Mouse (Mus musculus): ENCODE results near the gene Fmn2. TPM values are rescaled to one million over a fixed set of nuclear protein-coding genes. Genes with fewer than 3 reads are reported as not detected.

Gene Fmn2
- polyA plus RNA-seq, 1 experiment from 2014 or later, result 0.74 TPM

- H3K27ac ChIP-seq (replicated peaks in 1 of 2; ENCODE audit: control insufficient read depth in 1 of 2, insufficient read depth in 1 of 2, low read depth in 2 of 2, low read length in 2 of 2), result no peak overlapping the region
- H3K4me2 ChIP-seq (ENCODE audit: low read length), result no peak overlapping the region
- no peak for ATAC-seq (ENCODE audit: insufficient number of reproducible peaks, insufficient read depth, low FRiP score, low read depth)
- no peak overlapping the region for H3K4me3 ChIP-seq (ENCODE audit: control insufficient read depth in 1 of 2, insufficient read depth in 1 of 2, low read depth in 1 of 2, low read length in 2 of 2)
- 67% methylated on average over 1 of the region's 1 CpGs for WGBS
- H3K9ac ChIP-seq (ENCODE audit: low read length), result no peak overlapping the region
- H3K36me3 ChIP-seq (ENCODE audit: control insufficient read depth, insufficient read depth, low read length), result no peaks in the 10 kb centered on the region
- H3K9me3 ChIP-seq (ENCODE audit: control insufficient read depth, low read length), result no peaks in the 10 kb centered on the region
- no peaks in the 10 kb centered on the region for H3K4me1 ChIP-seq (ENCODE audit: control insufficient read depth in 2 of 2, insufficient read depth in 2 of 2, low read length in 2 of 2)
- H3K27me3 ChIP-seq (ENCODE audit: control insufficient read depth, insufficient read depth, low read length), result no peaks in the 10 kb centered on the region
Measured at GRCm38 (mm10) chr1:174523512-174523828, 21.8 kb downstream of the Fmn2 start.

GRCm38 (mm10) chr1:174536742-174537453 lies 35.3 kb downstream of the Fmn2 start:
- WGBS, result 57% methylated on average over 11 of the region's 11 CpGs
- H3K9ac ChIP-seq (ENCODE audit: low read length), result no peak overlapping the region

GRCm38 (mm10) chr1:174537491-174537890 lies 35.9 kb downstream of the Fmn2 start:
- Histone ChIP-seq H3K36me3 (ENCODE audit: control insufficient read depth, insufficient read depth, low read length) (no peaks in the 10 kb centered on the region), H3K9me3 (ENCODE audit: control insufficient read depth, low read length) (no peaks in the 10 kb centered on the region), H3K4me2 (ENCODE audit: low read length) (no peak overlapping the region), H3K9ac (ENCODE audit: low read length) (no peak overlapping the region), H3K4me3 (ENCODE audit: control insufficient read depth in 1 of 2, insufficient read depth in 1 of 2, low read depth in 1 of 2, low read length in 2 of 2) (no peak overlapping the region), H3K27me3 (ENCODE audit: control insufficient read depth, insufficient read depth, low read length) (no peaks in the 10 kb centered on the region), H3K27ac (replicated peaks in 1 of 2; ENCODE audit: control insufficient read depth in 1 of 2, insufficient read depth in 1 of 2, low read depth in 2 of 2, low read length in 2 of 2) (no peak overlapping the region), H3K4me1 (ENCODE audit: control insufficient read depth in 2 of 2, insufficient read depth in 2 of 2, low read length in 2 of 2) (no peaks in the 10 kb centered on the region)
- 77% methylated on average over 3 of the region's 3 CpGs for WGBS
- no peak for ATAC-seq (ENCODE audit: insufficient number of reproducible peaks, insufficient read depth, low FRiP score, low read depth)

More at GRCm38 (mm10) chr1:174536742-174537453, 35.3 kb downstream of the Fmn2 start:
- Histone ChIP-seq H3K4me3 (ENCODE audit: control insufficient read depth in 1 of 2, insufficient read depth in 1 of 2, low read depth in 1 of 2, low read length in 2 of 2) (no peak overlapping the region), H3K36me3 (ENCODE audit: control insufficient read depth, insufficient read depth, low read length) (no peaks in the 10 kb centered on the region), H3K27me3 (ENCODE audit: control insufficient read depth, insufficient read depth, low read length) (no peaks in the 10 kb centered on the region), H3K27ac (replicated peaks in 1 of 2; ENCODE audit: control insufficient read depth in 1 of 2, insufficient read depth in 1 of 2, low read depth in 2 of 2, low read length in 2 of 2) (no peak overlapping the region), H3K4me1 (ENCODE audit: control insufficient read depth in 2 of 2, insufficient read depth in 2 of 2, low read length in 2 of 2) (no peaks in the 10 kb centered on the region), H3K4me2 (ENCODE audit: low read length) (no peak overlapping the region), H3K9me3 (ENCODE audit: control insufficient read depth, low read length) (no peaks in the 10 kb centered on the region)
- no peak for ATAC-seq (ENCODE audit: insufficient number of reproducible peaks, insufficient read depth, low FRiP score, low read depth)

DNA sequence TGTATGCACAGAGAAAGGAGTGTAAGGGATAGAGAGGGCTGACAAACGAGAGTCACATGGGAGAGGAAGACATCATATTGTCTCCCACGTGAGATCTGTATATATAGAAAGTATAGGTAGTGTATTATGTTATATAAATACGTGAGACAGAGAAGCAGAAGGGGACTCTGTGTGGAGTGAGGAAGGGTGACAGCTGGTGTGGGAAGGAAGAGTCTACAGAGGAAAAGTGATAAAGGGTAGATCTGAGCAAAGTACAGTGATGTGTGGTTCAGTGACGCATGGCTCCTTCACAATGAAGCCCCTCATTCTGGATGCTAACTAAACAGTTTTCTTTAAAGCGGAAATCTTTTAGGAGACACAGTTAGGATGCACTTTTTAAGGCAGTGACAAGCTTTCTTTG lies 46.7 kb downstream of the Fmn2 start:
- Histone ChIP-seq H3K27ac (replicated peaks in 1 of 2; ENCODE audit: control insufficient read depth in 1 of 2, insufficient read depth in 1 of 2, low read depth in 2 of 2, low read length in 2 of 2) (no peak overlapping the region), H3K27me3 (ENCODE audit: control insufficient read depth, insufficient read depth, low read length) (no peaks in the 10 kb centered on the region), H3K4me3 (ENCODE audit: control insufficient read depth in 1 of 2, insufficient read depth in 1 of 2, low read depth in 1 of 2, low read length in 2 of 2) (no peak overlapping the region), H3K9me3 (ENCODE audit: control insufficient read depth, low read length) (no peaks in the 10 kb centered on the region), H3K4me1 (ENCODE audit: control insufficient read depth in 2 of 2, insufficient read depth in 2 of 2, low read length in 2 of 2) (no peaks in the 10 kb centered on the region), H3K9ac (ENCODE audit: low read length) (no peak overlapping the region), H3K36me3 (ENCODE audit: control insufficient read depth, insufficient read depth, low read length) (no peaks in the 10 kb centered on the region), H3K4me2 (ENCODE audit: low read length) (no peak overlapping the region)
- WGBS, result 77% methylated on average over 5 of the region's 5 CpGs
- no peak for ATAC-seq (ENCODE audit: insufficient number of reproducible peaks, insufficient read depth, low FRiP score, low read depth)

- ATAC-seq (ENCODE audit: insufficient number of reproducible peaks, insufficient read depth, low FRiP score, low read depth), result no peak
- WGBS, result 31% methylated on average over 2 of the region's 2 CpGs
- 0 out of 4 replicates have a peak, but pooled peaks cover 0 to 2% of the 10 kb centered on the region in 2 experiments for H3K4me1 ChIP-seq (ENCODE audit: control insufficient read depth in 2 of 2, insufficient read depth in 2 of 2, low read length in 2 of 2)
- H3K9me3 ChIP-seq (ENCODE audit: control insufficient read depth, low read length), result no peaks in the 10 kb centered on the region
- H3K27me3 ChIP-seq (ENCODE audit: control insufficient read depth, insufficient read depth, low read length), result no peaks in the 10 kb centered on the region
- H3K4me3 ChIP-seq (ENCODE audit: control insufficient read depth in 1 of 2, insufficient read depth in 1 of 2, low read depth in 1 of 2, low read length in 2 of 2), result no peak overlapping the region
- H3K4me2 ChIP-seq (ENCODE audit: low read length), result no peak overlapping the region
- no peaks in the 10 kb centered on the region for H3K36me3 ChIP-seq (ENCODE audit: control insufficient read depth, insufficient read depth, low read length)
- H3K27ac ChIP-seq (replicated peaks in 1 of 2; ENCODE audit: control insufficient read depth in 1 of 2, insufficient read depth in 1 of 2, low read depth in 2 of 2, low read length in 2 of 2), result no peak overlapping the region
- no peak overlapping the region for H3K9ac ChIP-seq (ENCODE audit: low read length)
Measured at GRCm38 (mm10) chr1:174553272-174554007, 51.8 kb downstream of the Fmn2 start.

DNA sequence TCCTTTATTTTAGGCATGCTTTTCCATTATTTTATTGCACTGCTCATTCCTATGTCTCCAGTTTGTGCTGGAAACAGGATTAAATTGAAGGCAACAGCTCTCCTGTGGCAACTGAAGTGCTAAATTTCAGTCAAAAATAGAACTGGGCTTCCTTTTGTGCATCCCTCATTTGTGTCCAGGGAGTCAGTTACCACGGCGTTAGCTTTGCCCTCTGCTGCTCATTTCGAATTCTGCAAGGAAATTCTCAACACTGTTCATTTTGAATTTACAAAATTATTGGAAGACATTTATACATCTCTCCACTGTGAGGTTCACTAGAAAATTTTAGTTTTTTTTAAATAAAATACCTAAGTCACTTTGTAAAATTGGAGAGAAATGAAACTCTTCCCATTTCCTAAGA lies 53.8 kb downstream of the Fmn2 start:
- 78% methylated on average over 3 of the region's 3 CpGs for WGBS
- Histone ChIP-seq H3K4me3 (ENCODE audit: control insufficient read depth in 1 of 2, insufficient read depth in 1 of 2, low read depth in 1 of 2, low read length in 2 of 2) (no peak overlapping the region), H3K36me3 (ENCODE audit: control insufficient read depth, insufficient read depth, low read length) (no peaks in the 10 kb centered on the region), H3K9me3 (ENCODE audit: control insufficient read depth, low read length) (no peaks in the 10 kb centered on the region), H3K4me2 (ENCODE audit: low read length) (no peak overlapping the region), H3K27me3 (ENCODE audit: control insufficient read depth, insufficient read depth, low read length) (no peaks in the 10 kb centered on the region), H3K4me1 (ENCODE audit: control insufficient read depth in 2 of 2, insufficient read depth in 2 of 2, low read length in 2 of 2) (0 out of 4 replicates have a peak, but pooled peaks cover 0 to 2% of the 10 kb centered on the region in 2 experiments), H3K9ac (ENCODE audit: low read length) (no peak overlapping the region), H3K27ac (replicated peaks in 1 of 2; ENCODE audit: control insufficient read depth in 1 of 2, insufficient read depth in 1 of 2, low read depth in 2 of 2, low read length in 2 of 2) (no peak overlapping the region)
- ATAC-seq (ENCODE audit: insufficient number of reproducible peaks, insufficient read depth, low FRiP score, low read depth), result no peak

DNA sequence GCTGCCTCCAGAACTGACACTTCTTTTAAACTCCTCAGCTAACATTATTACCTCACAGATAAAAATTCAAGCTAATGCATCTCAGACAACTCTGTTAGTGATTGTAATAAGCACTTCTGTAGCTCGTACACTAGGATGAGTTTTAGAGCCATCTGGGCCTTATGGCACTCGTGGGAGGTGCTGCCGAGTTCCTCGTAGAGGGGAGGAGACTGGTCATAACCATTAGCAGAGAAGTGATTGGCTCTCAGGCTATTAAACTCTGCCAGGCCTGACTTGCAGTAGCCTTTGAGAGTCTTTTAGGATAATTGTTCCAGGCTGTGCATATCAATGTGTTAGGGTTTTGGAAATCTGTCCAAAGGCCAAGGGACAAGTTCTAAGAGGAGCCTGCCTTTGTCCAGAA lies 55.6 kb downstream of the Fmn2 start:
- no peak for ATAC-seq (ENCODE audit: insufficient number of reproducible peaks, insufficient read depth, low FRiP score, low read depth)
- H3K4me2 ChIP-seq (ENCODE audit: low read length), result no peak overlapping the region
- H3K4me1 ChIP-seq (ENCODE audit: control insufficient read depth in 2 of 2, insufficient read depth in 2 of 2, low read length in 2 of 2), result 0 out of 4 replicates have a peak, but pooled peaks cover 0 to 2% of the 10 kb centered on the region in 2 experiments
- no peak overlapping the region for H3K27ac ChIP-seq (replicated peaks in 1 of 2; ENCODE audit: control insufficient read depth in 1 of 2, insufficient read depth in 1 of 2, low read depth in 2 of 2, low read length in 2 of 2)
- WGBS, result 75% methylated on average over 4 of the region's 4 CpGs
- no peaks in the 10 kb centered on the region for H3K27me3 ChIP-seq (ENCODE audit: control insufficient read depth, insufficient read depth, low read length)
- no peaks in the 10 kb centered on the region for H3K36me3 ChIP-seq (ENCODE audit: control insufficient read depth, insufficient read depth, low read length)
- H3K9me3 ChIP-seq (ENCODE audit: control insufficient read depth, low read length), result no peaks in the 10 kb centered on the region
- H3K4me3 ChIP-seq (ENCODE audit: control insufficient read depth in 1 of 2, insufficient read depth in 1 of 2, low read depth in 1 of 2, low read length in 2 of 2), result no peak overlapping the region
- H3K9ac ChIP-seq (ENCODE audit: low read length), result no peak overlapping the region
